Mouse (Mus musculus): Measurements from ENCODE around the gene Snca.
"Not testable (repeated sequence)": the region's sequence is repeated elsewhere in the genome, so short reads cannot be mapped to it uniquely, and the experiment has no call there.

The Snca gene

GRCm38 (mm10) chr6:60717566-60717965, 112.1 kb downstream of the Snca start:
- no peak for DNase-seq

DNA sequence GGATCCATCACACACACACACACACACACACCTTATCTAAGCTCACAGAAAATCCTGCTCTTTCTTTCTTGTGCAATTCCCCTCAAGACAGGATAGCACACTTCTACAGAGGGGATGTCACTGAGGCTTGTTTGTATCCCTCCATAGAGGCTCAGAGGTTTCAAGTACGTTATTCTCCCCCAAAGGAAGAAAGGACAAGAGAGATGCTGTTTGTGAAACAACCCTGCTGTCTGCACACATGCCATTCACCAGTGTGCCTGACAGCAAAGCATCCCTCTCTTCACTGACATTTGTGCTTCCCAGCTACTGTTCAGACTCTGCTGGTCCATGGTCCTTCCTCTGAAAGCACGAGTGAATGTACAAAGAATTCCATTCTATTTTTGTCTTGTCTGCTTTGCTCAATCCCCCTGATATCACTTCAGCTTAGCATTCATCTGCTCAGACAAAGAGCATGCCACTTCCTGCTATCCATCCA, 119.6 kb downstream of the Snca start:
- no peak for DNase-seq

DNA sequence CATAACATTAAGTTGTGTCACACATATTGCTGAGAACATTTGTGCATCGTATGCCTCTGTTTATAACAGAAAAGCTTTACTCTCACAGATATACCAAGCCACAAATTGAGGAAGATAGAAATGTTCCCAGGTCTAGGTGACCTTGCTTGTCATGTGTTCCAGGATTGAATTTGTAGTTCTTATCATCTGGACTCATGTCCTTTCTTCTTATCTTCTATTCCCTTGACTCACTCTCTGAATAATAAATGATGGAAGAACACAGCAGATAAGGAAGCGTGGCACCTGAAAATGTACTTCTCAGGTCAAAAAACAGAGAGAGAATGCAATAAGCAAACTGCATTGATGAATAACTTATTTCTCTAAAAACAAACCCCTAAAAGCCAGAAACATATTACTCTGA, 131.6 kb downstream of the Snca start:
- no peak for DNase-seq

DNA sequence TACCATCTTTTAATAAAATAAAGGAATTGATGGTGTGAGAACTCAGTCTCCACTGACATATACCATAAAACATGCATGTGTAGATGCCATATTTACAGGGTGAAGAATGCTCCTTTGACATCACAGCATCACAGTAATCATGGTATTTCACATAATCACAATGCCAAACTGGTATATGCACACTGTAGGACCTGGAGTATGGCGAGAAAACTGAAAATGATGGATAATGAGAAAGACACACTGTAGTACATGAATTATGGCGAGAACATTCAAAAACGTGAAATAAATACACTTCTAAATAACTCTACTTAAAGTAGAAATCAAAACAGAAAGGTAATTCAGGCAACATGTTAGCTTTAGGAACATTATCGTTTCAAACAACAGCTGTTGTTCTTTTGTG, 142.6 kb downstream of the Snca start:
- not testable (repeated sequence) for DNase-seq

GRCm38 (mm10) chr6:60682233-60682632, 147.4 kb downstream of the Snca start:
- DNase-seq, result no peak

All from liver (tissue).